Mouse (Mus musculus) kidney, postnatal 0 days (tissue): ENCODE results near the gene Arl6ip4. TPM values are rescaled to one million over a fixed set of nuclear protein-coding genes. Genes with fewer than 3 reads are reported as not detected.

Experiments used
- ATAC-seq: fragments of 200-750 bp; cut with Nextera tagmentation; replicated peaks from 2 replicates; pipeline ENCODE4 v1.8.0; 2017; ENCODE audit warnings: low read depth, moderate number of reproducible peaks, moderate TSS enrichment, moderate library complexity; ENCODE audit not compliant: low FRiP score
- DNase-seq: peaks from one replicate; pipeline ENCODE4 v3.0.0-alpha.2; 2016; ENCODE audit warnings: low spot score
- H3K27ac ChIP-seq: fragments of 300-500 bp; sonication (generic); 2 replicates; pipeline ENCODE4 v1.5.1; 2014; ENCODE audit warnings: mild to moderate bottlenecking
- H3K27me3 ChIP-seq: fragments of 300-500 bp; sonication (generic); 2 replicates; pipeline ENCODE4 v1.6.1; 2014; ENCODE audit warnings: low read length, mixed read lengths; ENCODE audit not compliant: insufficient read depth
- H3K36me3 ChIP-seq: fragments of 300-500 bp; sonication (generic); 2 replicates; pipeline ENCODE4 v1.6.1; 2014; ENCODE audit warnings: low read length, mixed read lengths; ENCODE audit not compliant: insufficient read depth
- H3K4me1 ChIP-seq: fragments of 300-500 bp; sonication (generic); replicated peaks from 2 replicates; pipeline ENCODE4 v1.6.1; 2014; ENCODE audit warnings: antibody characterized with exemption, low read length, mixed read lengths; ENCODE audit not compliant: insufficient read depth
- H3K4me2 ChIP-seq: fragments of 300-500 bp; sonication (generic); 2 replicates; pipeline ENCODE4 v1.6.1; 2014; ENCODE audit warnings: mild to moderate bottlenecking, low read length, moderate library complexity, mixed read lengths
- H3K4me3 ChIP-seq: fragments of 300-500 bp; sonication (generic); replicated peaks from 2 replicates; pipeline ENCODE4 v1.5.1; 2014; ENCODE audit warnings: low read depth, low read length
- H3K9ac ChIP-seq: fragments of 300-500 bp; sonication (generic); 2 replicates; pipeline ENCODE4 v1.6.1; 2014; ENCODE audit warnings: low read depth, low read length
- H3K9me3 ChIP-seq: fragments of 300-500 bp; sonication (generic); replicated peaks from 2 replicates; pipeline ENCODE4 v1.6.1; 2016; ENCODE audit warnings: low read length, inconsistent platforms, mixed read lengths
- CTCF ChIP-seq: IDR thresholded peaks from 2 replicates; pipeline ENCODE4 v1.5.1; 2016; ENCODE audit warnings: antibody characterized with exemption, low read depth, mild to moderate bottlenecking, moderate library complexity
- WGBS: fragments of 180-500 bp; shearing (Covaris S2); extraction: QIAGEN DNeasy Blood & Tissue Kit; methylation state at CpG from one replicate; pipeline ENCODE4 v1.1.7; 2014; 5-methylcytosine and 5-hydroxymethylcytosine counted together
- polyA plus RNA-seq: library from polyadenylated mRNA; unstranded; fragments of >200 nt; fragmentation: Nextera tagmentation; extraction: Ambion mirVana; gene quantifications from 2 replicates; pipeline ENCODE4 v1.2.1, GENCODE M21; 2015

Arl6ip4 gene
- polyA plus RNA-seq = 103 TPM in 2 replicates

- Histone ChIP-seq H3K9me3 (no peaks in the 10 kb centered on the region), H3K27me3 (no peaks in the 10 kb centered on the region), H3K9ac (peak within 1 kb of the TSS; percentile 96), H3K36me3 (0 out of 2 replicates have a peak, but pooled peaks cover 15% of the 10 kb centered on the region), H3K4me3 (peak within 1 kb of the TSS; percentile 97), H3K4me1 (peaks cover 14% of the 10 kb centered on the region; the same call in 1 of the 2 replicates), H3K27ac (peak within 1 kb of the TSS; percentile 79), H3K4me2 (peak within 1 kb of the TSS; percentile 96)
- TF ChIP-seq CTCF = no peak
- ATAC-seq (0 out of 2 replicates have a peak, but pooled peaks have one; percentile 0), DNase-seq (peak; percentile 80)
- 1% methylated on average over 64 of the region's 64 CpGs for WGBS
These were observed at the start of gene Arl6ip4 for GRCm38 (mm10) chr5:124115990-124116845. Gene Arl6ip4 (plus strand): TSS chr5:124116089.

- H3K9me3 ChIP-seq = no peaks in the 10 kb centered on the region
- 0 out of 2 replicates have a peak, but pooled peaks cover 6% of the 10 kb centered on the region for H3K4me1 ChIP-seq
- no peak overlapping the region for H3K4me3 ChIP-seq
- TF ChIP-seq CTCF = no peak
- no peak overlapping the region for H3K4me2 ChIP-seq
- no peak overlapping the region for H3K27ac ChIP-seq
- no peak overlapping the region for H3K9ac ChIP-seq
- H3K36me3 ChIP-seq = no peaks in the 10 kb centered on the region
- WGBS = 73% methylated on average over 3 of the region's 3 CpGs
- H3K27me3 ChIP-seq = no peaks in the 10 kb centered on the region
- no peak for ATAC-seq
- no peak for DNase-seq
These were observed 46.2 kb upstream of the Arl6ip4 start for GRCm38 (mm10) chr5:124069657-124070056.

GRCm38 (mm10) chr5:124073682-124074081 is 42.2 kb upstream of the Arl6ip4 start:
- no peak overlapping the region for H3K4me2 ChIP-seq
- no peak overlapping the region for H3K9ac ChIP-seq
- no peak for TF ChIP-seq CTCF
- 44% methylated on average over 9 of the region's 9 CpGs for WGBS
- peaks cover 10% of the 10 kb centered on the region; the same call in 1 of the 2 replicates for H3K4me1 ChIP-seq
- no peaks in the 10 kb centered on the region for H3K27me3 ChIP-seq
- no peaks in the 10 kb centered on the region for H3K9me3 ChIP-seq
- H3K27ac ChIP-seq = no peak overlapping the region
- H3K4me3 ChIP-seq = no peak overlapping the region
- peak; percentile 66 for DNase-seq
- no peaks in the 10 kb centered on the region for H3K36me3 ChIP-seq
- ATAC-seq = no peak

GRCm38 (mm10) chr5:124074845-124075307 is 41.0 kb upstream of the Arl6ip4 start:
- WGBS = 34% methylated on average over 10 of the region's 10 CpGs
- Histone ChIP-seq H3K27ac (no peak overlapping the region), H3K36me3 (no peaks in the 10 kb centered on the region)

GRCm38 (mm10) chr5:124075716-124076115 is 40.2 kb upstream of the Arl6ip4 start:
- Histone ChIP-seq H3K27ac (no peak overlapping the region), H3K9me3 (no peaks in the 10 kb centered on the region), H3K27me3 (no peaks in the 10 kb centered on the region), H3K4me1 (peaks cover 10% of the 10 kb centered on the region; the same call in 1 of the 2 replicates), H3K4me3 (no peak overlapping the region), H3K36me3 (no peaks in the 10 kb centered on the region), H3K9ac (no peak overlapping the region), H3K4me2 (no peak overlapping the region)
- DNase-seq (no peak), ATAC-seq (no peak)
- 64% methylated on average over 9 of the region's 9 CpGs for WGBS
- TF ChIP-seq CTCF = no peak

More at GRCm38 (mm10) chr5:124074845-124075307, 41.0 kb upstream of the Arl6ip4 start:
- TF ChIP-seq CTCF = no peak
- Histone ChIP-seq H3K4me3 (no peak overlapping the region), H3K27me3 (no peaks in the 10 kb centered on the region), H3K4me2 (no peak overlapping the region), H3K9me3 (no peaks in the 10 kb centered on the region), H3K4me1 (peaks cover 10% of the 10 kb centered on the region; the same call in 1 of the 2 replicates), H3K9ac (no peak overlapping the region)
- DNase-seq (peak; percentile 65), ATAC-seq (no peak)

- Histone ChIP-seq H3K36me3 (no peaks in the 10 kb centered on the region), H3K9ac (no peak overlapping the region), H3K4me2 (no peak overlapping the region), H3K9me3 (no peaks in the 10 kb centered on the region), H3K27ac (no peak overlapping the region; the same call in 1 of the 2 replicates), H3K27me3 (no peaks in the 10 kb centered on the region), H3K4me3 (no peak overlapping the region), H3K4me1 (peaks cover 10% of the 10 kb centered on the region; the same call in 1 of the 2 replicates)
- DNase-seq (no peak), ATAC-seq (no peak)
- 45% methylated on average over 9 of the region's 9 CpGs for WGBS
- TF ChIP-seq CTCF = no peak
These were observed 39.3 kb upstream of the Arl6ip4 start for GRCm38 (mm10) chr5:124076559-124076958.
